Mouse (Mus musculus) left cerebral cortex, adult 2 months (tissue): ENCODE measurements around the gene Pxk. TPM values are rescaled to one million over a fixed set of nuclear protein-coding genes. Genes with fewer than 3 reads are reported as not detected.

Experiments
- DNase-seq, 2 experiments: peaks; one replicate each; pipeline ENCODE4 v3.0.0; 2021 to 2022; ENCODE audit warnings: low spot score in 2 of 2, mixed read lengths in 1 of 2; ENCODE audit errors: extremely low spot score in 1 of 2
- H3K27ac ChIP-seq: fragments of 200-600 bp; 2 replicates; pipeline ENCODE4 v1.8.1; 2022
- H3K4me3 ChIP-seq: fragments of 200-600 bp; 2 replicates; pipeline ENCODE4 v1.8.1; 2022
- CTCF ChIP-seq: fragments of 200-600 bp; IDR thresholded peaks from 2 replicates; pipeline ENCODE4 v1.8.1; 2022; ENCODE audit warnings: antibody characterized with exemption, mild to moderate bottlenecking, moderate library complexity
- intact Hi-C: fragments of 180-260 bp; cut with DNase I; formaldehyde crosslinking; loops from one replicate; pipeline ENCODE4 v1.15.1; 2025
- total RNA-seq, 2 experiments: library from RNA; stranded (reverse); gene quantifications; 2 replicates each; pipeline ENCODE4 v1.2.3; 2021

Gene Pxk
- total RNA-seq, 2 experiments from 2014 or later: 34.5 to 36.6 TPM

- no peak overlapping the region for H3K27ac ChIP-seq
- no peak; the same call in 1 of the 2 replicates for TF ChIP-seq CTCF
- intact Hi-C loops: no loop called here
- H3K4me3 ChIP-seq: no peak overlapping the region
- no peak for DNase-seq
Measured at GRCm38 (mm10) chr14:8124046-8124881, 26.3 kb downstream of the Pxk start.

DNA sequence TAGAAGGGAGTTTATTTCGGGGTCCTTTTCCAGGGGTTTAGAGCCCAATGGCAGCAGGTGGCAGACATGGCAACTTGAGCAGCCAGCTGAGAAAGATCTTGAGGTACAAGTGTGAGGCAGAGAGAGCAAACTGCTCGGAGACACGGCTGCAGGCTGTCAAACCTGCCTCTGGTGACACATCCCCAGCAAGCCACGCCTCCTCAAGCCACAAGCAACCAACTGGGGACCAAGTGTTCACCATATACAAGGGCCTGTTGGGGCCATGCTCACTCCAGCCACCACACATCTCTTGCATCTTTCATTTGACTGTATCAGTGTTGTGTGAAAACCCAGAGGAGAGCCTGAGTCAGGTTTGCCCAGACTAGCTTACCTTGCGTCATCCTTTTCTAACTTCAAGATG is 30.0 kb downstream of the Pxk start:
- intact Hi-C loops: no loop called here
- DNase-seq: no peak
- H3K27ac ChIP-seq: no peak overlapping the region
- H3K4me3 ChIP-seq: no peak overlapping the region
- no peak for TF ChIP-seq CTCF

GRCm38 (mm10) chr14:8132789-8133188 is 34.8 kb downstream of the Pxk start:
- DNase-seq: no peak
- Histone ChIP-seq H3K4me3 (no peak overlapping the region), H3K27ac (no peak overlapping the region)
- intact Hi-C loops: no loop called here
- TF ChIP-seq CTCF: no peak

DNA sequence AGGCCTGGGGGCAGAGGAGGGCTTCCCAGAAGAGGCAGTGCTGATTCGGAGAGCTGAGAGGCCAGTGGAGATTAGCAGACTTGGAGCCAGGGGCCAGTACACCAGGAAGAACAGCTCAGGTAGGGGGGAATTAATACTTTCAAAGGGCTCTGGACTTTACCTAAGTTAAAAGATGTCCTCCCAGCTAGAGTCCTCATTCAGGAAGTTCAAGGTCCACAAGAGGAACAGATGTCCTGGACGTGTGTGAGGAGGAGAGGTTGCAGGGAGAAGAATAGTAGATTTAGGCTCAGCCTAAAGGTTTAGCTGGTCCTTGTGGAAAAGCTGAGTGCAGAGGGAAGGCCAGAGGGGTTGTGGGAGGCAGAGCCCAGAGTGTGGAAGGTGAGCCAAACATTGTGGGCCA is 36.2 kb downstream of the Pxk start:
- intact Hi-C loops: loop anchor here (2.0 kb wide), 2 partner anchors 17 to 35 kb away; partner anchors contain the start of gene Pxk

GRCm38 (mm10) chr14:8135130-8135529 is 37.1 kb downstream of the Pxk start:
- intact Hi-C loops: loop anchor here (2.0 kb wide), 2 partner anchors 16 to 36 kb away; partner anchors contain the start of gene Pxk
- no peak overlapping the region; the same call in 1 of the 2 replicates for H3K27ac ChIP-seq
- TF ChIP-seq CTCF: no peak
- no peak overlapping the region for H3K4me3 ChIP-seq
- no peak for DNase-seq

More for the DNA sequence above, 36.2 kb downstream of the Pxk start:
- no peak overlapping the region for H3K27ac ChIP-seq
- no peak overlapping the region for H3K4me3 ChIP-seq
- no peak for DNase-seq
- no peak for TF ChIP-seq CTCF

DNA sequence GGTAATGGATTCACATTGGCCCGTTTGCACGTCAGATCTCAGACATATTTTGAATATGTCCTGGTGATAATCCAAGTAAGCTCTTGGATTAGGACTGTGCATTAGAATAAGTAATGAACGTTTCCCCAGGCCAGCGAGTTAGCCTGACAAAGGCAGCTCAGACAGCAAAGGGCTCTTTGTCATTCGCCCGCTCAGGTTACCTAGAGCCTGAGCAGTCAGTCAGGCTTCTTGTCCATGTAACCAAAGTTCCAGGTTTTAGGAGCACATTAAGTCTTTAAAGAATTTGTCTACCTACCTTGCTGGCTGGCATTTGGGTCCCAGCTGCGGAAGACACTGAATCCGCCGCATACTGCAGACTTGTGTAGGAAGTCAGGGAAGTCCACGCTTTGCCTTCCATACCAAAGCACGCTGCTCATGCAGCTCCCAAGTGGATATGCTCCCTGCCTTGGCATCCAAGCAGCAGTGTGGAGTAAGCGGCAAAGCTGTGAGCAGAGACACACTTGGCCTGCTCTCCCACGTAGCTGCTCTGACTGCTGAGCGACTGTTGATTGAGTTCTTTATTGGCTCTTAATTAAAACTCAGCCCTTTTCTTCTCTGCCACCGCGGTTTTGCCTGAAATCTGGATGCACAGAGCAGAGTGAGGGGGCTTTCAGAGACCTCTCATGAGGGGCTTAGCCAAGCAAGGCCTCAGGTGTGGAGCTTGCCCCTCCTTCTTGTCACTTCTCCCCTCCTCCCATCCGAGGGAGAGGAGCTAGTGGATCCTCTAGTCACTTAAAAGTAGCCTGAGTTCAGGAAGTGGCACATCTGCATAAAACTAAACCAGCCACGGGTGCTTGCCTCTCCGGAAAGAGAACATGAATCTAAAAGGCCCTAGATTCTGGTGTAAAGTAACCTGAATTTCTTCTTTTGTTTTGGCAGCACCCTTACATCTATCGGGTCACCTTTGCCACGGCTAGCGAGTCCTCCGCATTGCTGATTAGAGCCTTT is 42.0 kb downstream of the Pxk start:
- DNase-seq: no peak
- TF ChIP-seq CTCF: no peak
- Histone ChIP-seq H3K27ac (no peak overlapping the region), H3K4me3 (no peak overlapping the region)
- intact Hi-C loops: no loop called here

DNA sequence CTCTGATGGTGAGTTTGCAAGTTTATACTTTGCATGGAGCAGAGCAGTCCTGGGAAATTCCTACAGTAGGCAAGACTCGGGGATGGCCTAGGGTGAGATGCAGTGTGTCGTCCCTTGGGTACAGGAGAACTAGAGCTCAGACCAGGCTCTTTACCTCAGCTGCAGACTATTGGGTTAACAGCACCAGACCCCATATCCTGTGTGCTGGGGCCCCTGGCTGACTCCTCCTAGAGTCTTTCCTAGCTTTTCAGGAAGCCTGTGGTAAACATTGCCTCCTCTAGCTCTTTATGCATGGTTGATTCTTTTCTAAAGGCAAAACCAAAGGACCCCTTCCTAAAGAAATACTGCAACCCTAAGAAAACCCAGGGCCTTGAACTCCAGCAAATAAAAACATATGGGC is 43.1 kb downstream of the Pxk start:
- no peak overlapping the region for H3K27ac ChIP-seq
- intact Hi-C loops: no loop called here
- TF ChIP-seq CTCF: no peak
- no peak for DNase-seq
- H3K4me3 ChIP-seq: no peak overlapping the region

DNA sequence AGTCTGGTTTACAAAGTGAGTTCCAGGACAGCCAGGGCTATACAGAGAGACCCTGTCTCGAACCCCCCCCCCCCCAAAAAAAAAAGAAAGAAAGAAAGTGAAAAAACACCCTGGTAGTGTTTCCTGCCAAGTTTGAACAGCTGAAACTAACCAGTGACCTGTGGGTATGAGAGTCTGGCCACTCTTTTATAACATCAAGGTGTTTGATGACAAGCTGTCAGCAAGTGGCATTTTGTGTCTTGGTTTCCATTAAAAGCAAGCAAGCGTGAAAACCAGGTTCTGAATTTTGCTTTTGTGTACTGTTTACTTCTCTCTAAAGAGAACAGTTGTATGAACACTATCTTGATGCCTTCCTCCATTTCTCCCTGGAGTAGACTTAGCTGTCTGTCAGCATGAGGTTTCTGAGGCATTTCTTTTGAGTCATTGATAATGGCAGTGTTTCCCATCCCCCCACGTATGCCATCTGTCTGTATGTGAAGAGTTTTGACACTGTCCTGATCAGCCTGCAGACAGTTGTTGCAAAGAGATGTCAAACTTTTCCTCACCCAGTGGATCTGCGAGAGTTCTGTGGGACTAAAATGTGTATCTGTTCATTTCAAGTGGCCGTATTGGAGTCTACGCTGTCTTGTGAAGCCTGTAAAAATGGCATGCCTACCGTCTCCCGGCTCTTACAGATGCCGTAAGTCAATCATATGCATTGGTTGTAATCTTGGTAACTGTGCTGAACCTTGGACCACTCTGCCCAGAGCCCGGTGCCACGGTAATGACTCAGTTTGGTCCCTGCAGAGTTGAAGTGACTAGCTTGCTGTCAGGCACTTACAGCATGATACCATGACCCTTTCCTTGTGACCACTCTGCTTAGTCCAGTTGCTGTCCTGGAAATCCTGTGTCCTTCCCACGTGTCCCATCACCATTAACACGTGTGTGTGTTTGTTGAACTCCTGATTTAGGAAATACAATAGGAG is 47.9 kb downstream of the Pxk start:
- no peak for TF ChIP-seq CTCF
- Histone ChIP-seq H3K27ac (no peak overlapping the region), H3K4me3 (no peak overlapping the region)
- DNase-seq: no peak
- intact Hi-C loops: no loop called here

- no peak for DNase-seq
- H3K27ac ChIP-seq: no peak overlapping the region
- H3K4me3 ChIP-seq: no peak overlapping the region
- intact Hi-C loops: no loop called here
- no peak for TF ChIP-seq CTCF
Measured at GRCm38 (mm10) chr14:8146611-8147223, 48.7 kb downstream of the Pxk start.

DNA sequence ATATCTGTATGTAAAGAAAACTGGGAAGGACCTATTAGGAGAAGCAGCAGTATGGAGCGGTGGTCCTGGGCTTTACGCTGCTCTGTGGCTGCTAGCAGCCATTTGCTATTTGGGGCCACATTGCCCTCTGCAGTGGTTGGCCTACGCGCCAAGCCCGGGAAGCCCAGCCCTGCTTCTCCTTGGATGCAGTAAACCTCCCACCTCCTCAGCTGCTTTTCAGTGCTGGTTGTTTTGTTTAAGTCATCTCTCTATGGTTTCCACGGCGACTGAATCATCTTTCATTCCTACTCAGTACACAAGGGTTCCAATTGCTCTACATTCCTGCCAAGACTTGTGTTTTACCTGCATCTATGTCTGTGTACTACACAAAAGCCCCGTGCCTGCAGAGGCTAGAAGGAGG is 50.8 kb downstream of the Pxk start:
- no peak overlapping the region for H3K4me3 ChIP-seq
- 0 out of 2 replicates have a peak overlapping the region, but pooled peaks have one; percentile 41 for H3K27ac ChIP-seq
- no peak for TF ChIP-seq CTCF
- peak in 1 of 2 experiments; percentile 39 for DNase-seq
- intact Hi-C loops: no loop called here
